In the genomic region with DNA sequence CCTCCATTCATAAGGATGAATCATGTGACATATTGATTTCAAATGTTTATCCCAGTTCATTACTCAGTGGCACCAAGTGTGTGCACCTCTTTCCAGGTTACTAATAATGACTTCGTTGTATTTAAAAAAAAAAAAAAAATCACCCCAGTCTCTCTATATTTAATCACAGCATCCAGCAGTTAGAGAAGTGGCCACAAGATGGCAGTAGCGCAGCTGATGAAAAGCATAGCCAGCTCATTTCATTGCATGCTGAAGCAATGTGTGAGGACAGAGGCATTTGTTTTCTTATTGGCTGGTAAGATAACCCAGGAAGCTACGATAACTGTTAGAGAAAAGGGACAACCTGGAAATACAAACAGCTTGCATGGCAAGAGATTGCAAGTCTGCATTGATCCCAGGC, we compare ENCODE assay signal across 8 mouse cellular contexts.
DNase-seq lines count a peak whose midpoint lies in the region; ATAC-seq and TF ChIP-seq lines count a peak whose summit lies in the region.
"Not testable (repeated sequence)": the region's sequence is repeated elsewhere in the genome, so short reads cannot be mapped to it uniquely, and the experiment has no call there.

No protein-coding gene starts in this region.

- TF ChIP-seq CTCF in gastrocnemius, adult 2 months (IDR thresholded peaks at IDR 0.05), result peak; percentile 38
- peak; percentile 55 for TF ChIP-seq CTCF in hindbrain, postnatal 0 days (IDR thresholded peaks at IDR 0.05; ENCODE audit: low read depth)

- peak; percentile 81 for ATAC-seq in hindbrain, postnatal 0 days

- WGBS in hindbrain, postnatal 0 days, result 20% methylated on average over 2 of the region's 3 CpGs

- H3K9me3 ChIP-seq in ES-E14 (ENCODE audit: control insufficient read depth, insufficient read depth, low read depth, low read length); hindbrain, postnatal 0 days (ENCODE audit: low read length): not testable (repeated sequence)

- not testable (repeated sequence) for H3K9ac ChIP-seq in ES-E14 (ENCODE audit: insufficient read depth, low read depth, low read length, poor library complexity, severe bottlenecking); hindbrain, postnatal 0 days (replicated peaks; ENCODE audit: low read length)

- in situ Hi-C loops in ES-E14 (cut with MboI; ENCODE audit: low sequenced_read_pairs in 2 of 2, unreplicated experiment in 2 of 2), result not testable (repeated sequence)

- H3K27ac ChIP-seq in ES-E14 (ENCODE audit: insufficient read depth, low read depth, low read length, poor library complexity, severe bottlenecking); gastrocnemius, adult 2 months; hindbrain, postnatal 0 days: not testable (repeated sequence)

- H3K4me1 ChIP-seq in ES-E14 (ENCODE audit: control insufficient read depth in 2 of 2, insufficient read depth in 2 of 2, low read length in 2 of 2, poor library complexity in 1 of 2); hindbrain, postnatal 0 days (ENCODE audit: insufficient read depth, low read length): not testable (repeated sequence)

- H3K4me2 ChIP-seq in hindbrain, postnatal 0 days (ENCODE audit: low read depth, low read length), result not testable (repeated sequence)

- not testable (repeated sequence) for H3K27me3 ChIP-seq in hindbrain, postnatal 0 days (ENCODE audit: insufficient read depth, low read length)

- H3K4me3 ChIP-seq in ES-E14 (ENCODE audit: insufficient read depth in 1 of 2, low read depth in 1 of 2, low read length in 2 of 2, poor library complexity in 1 of 2, severe bottlenecking in 1 of 2); gastrocnemius, adult 2 months; hindbrain, postnatal 0 days (ENCODE audit: low read length): not testable (repeated sequence)

- DNase-seq in ES-E14 (ENCODE audit: low read depth, low spot score); gastrocnemius, adult 2 months; hindbrain, postnatal 0 days (ENCODE audit: low spot score): not testable (repeated sequence)
- DNase-seq in cerebellum, postnatal 10 days, result peak; percentile 57 to 58
- peak; percentile 21 for DNase-seq in layer of hippocampus, adult 9-11 months
- DNase-seq in lung, postnatal 14 days, result peak; percentile 20
- DNase-seq in ovary, postnatal 36 days (ENCODE audit: low spot score), result peak; percentile 3
- peak; percentile 70 for DNase-seq in thymus, postnatal 25 days

- intact Hi-C loops in gastrocnemius, adult 2 months (cut with DNase I), result not testable (repeated sequence)

- not testable (repeated sequence) for H3K36me3 ChIP-seq in ES-E14 (ENCODE audit: control insufficient read depth, insufficient read depth, low read length, poor library complexity, severe bottlenecking); hindbrain, postnatal 0 days (ENCODE audit: insufficient read depth, low read length)

TF ChIP-seq in ES-E14, 5 proteins besides CTCF, POLR2A, EP300 and RAD21:
- 0 out of 2 replicates have a peak, but pooled peaks have one; percentile 48 for TF ChIP-seq ZNF384 (IDR thresholded peaks at IDR 0.05; ENCODE audit: low read depth, low read length)
